Mouse (Mus musculus): ENCODE data around the gene Fmo1. TPM values are rescaled to one million over a fixed set of nuclear protein-coding genes. Genes with fewer than 3 reads are reported as not detected.
A peak's percentile ranks its signal among the peaks of the same experiment; 100 is the strongest.

The Fmo1 gene
- total RNA-seq, 2 experiments from 2014 or later = 11.5 to 12.7 TPM

- DNase-seq = no peak
Measured at GRCm38 (mm10) chr1:162862328-162862727, 4.1 kb downstream of the Fmo1 start.

- DNase-seq = no peak
Measured at GRCm38 (mm10) chr1:162859996-162860605, 6.3 kb downstream of the Fmo1 start.

GRCm38 (mm10) chr1:162859545-162859976 is 6.8 kb downstream of the Fmo1 start:
- no peak for DNase-seq

- DNase-seq = peak; percentile 4 to 7
Measured at GRCm38 (mm10) chr1:162858748-162859130, 7.7 kb downstream of the Fmo1 start.

- DNase-seq = no peak
Measured at GRCm38 (mm10) chr1:162857766-162858747, 8.4 kb downstream of the Fmo1 start.

GRCm38 (mm10) chr1:162853812-162854482 is 12.5 kb downstream of the Fmo1 start:
- DNase-seq = no peak

- DNase-seq = no peak
Measured at GRCm38 (mm10) chr1:162847554-162847953, 18.9 kb downstream of the Fmo1 start.

GRCm38 (mm10) chr1:162840211-162840610 is 26.2 kb downstream of the Fmo1 start:
- DNase-seq = no peak

GRCm38 (mm10) chr1:162838976-162839375 is 27.4 kb downstream of the Fmo1 start:
- no peak for DNase-seq

- DNase-seq = no peak
Measured at GRCm38 (mm10) chr1:162834342-162834741, 32.1 kb downstream of the Fmo1 start.

GRCm38 (mm10) chr1:162832574-162832953 is 33.8 kb downstream of the Fmo1 start:
- no peak for DNase-seq

- no peak for DNase-seq
Measured at GRCm38 (mm10) chr1:162831838-162832573, 34.4 kb downstream of the Fmo1 start.

- no peak for DNase-seq
Measured at GRCm38 (mm10) chr1:162819280-162819679, 47.1 kb downstream of the Fmo1 start.

GRCm38 (mm10) chr1:162815381-162816127 is 50.9 kb downstream of the Fmo1 start:
- DNase-seq = no peak

- no peak for DNase-seq
Measured at GRCm38 (mm10) chr1:162814932-162815331, 51.5 kb downstream of the Fmo1 start.

- no peak for DNase-seq
Measured at GRCm38 (mm10) chr1:162813836-162814156, 52.6 kb downstream of the Fmo1 start, which contains the start of gene Fmo4. TSS of gene Fmo4 (minus strand) at chr1:162813972.

- DNase-seq = no peak
Measured at GRCm38 (mm10) chr1:162813143-162813835, 53.1 kb downstream of the Fmo1 start.

- no peak for DNase-seq
Measured at GRCm38 (mm10) chr1:162808541-162808940, 57.9 kb downstream of the Fmo1 start.

- DNase-seq = no peak
Measured at GRCm38 (mm10) chr1:162807441-162807840, 59.0 kb downstream of the Fmo1 start.

- no peak for DNase-seq
Measured at GRCm38 (mm10) chr1:162805011-162805410, 61.4 kb downstream of the Fmo1 start.

- no peak for DNase-seq
Measured at GRCm38 (mm10) chr1:162796441-162796840, 70.0 kb downstream of the Fmo1 start.
